Mouse (Mus musculus) CD8-positive naive resting alpha-beta T cell, adult 2 months (primary cell): Measurements from ENCODE around the gene Fbxl17.

Source experiments
- DNase-seq, 2 experiments: peaks; one replicate each; pipeline ENCODE4 v3.0.0; 2022; ENCODE audit warnings: low read depth in 2 of 2, low spot score in 2 of 2

The Fbxl17 gene

DNA sequence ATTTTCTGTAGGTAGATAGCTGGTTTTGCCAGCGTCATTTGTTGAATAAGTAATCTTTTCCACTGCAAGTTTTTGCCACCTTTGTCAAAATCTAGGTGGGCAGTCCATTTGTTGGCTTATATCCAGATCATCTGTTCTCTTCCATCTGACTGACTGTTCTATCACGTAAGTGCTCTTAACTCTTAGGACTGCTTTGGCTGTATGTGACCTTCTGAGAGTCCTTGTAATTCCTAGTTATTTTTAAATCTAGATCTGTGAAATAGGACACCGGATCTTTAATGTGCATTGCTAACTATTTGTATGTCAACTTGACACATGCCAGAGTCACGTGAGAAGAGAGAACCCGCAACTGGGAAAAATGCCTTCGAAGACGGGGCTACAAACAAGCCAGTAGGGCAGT, 37.3 kb downstream of the Fbxl17 start:
- no peak for DNase-seq

GRCm38 (mm10) chr17:63459712-63460495, 39.9 kb downstream of the Fbxl17 start:
- no peak for DNase-seq

- no peak for DNase-seq
Observed at GRCm38 (mm10) chr17:63458052-63458451, 41.8 kb downstream of the Fbxl17 start.

GRCm38 (mm10) chr17:63451311-63452006, 48.4 kb downstream of the Fbxl17 start:
- DNase-seq = no peak

DNA sequence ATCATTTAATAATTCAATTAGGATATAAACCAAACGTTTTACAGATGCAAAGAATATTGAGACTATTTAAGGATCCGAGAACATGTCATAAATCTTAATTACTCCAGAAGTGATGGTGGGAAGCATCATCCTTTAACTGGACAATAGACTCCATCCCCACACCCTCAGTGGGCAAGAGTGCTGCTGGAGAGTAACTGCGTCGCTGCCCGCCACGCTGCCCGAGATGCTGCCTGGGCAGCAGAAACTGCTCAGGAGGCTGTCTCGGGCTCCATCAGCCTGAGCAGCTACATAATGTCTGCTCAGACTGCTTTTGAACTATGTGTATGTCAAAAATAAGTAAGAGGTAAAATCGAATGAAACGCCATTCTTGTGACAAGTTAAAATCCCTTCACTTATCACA, 52.1 kb downstream of the Fbxl17 start:
- no peak for DNase-seq

DNA sequence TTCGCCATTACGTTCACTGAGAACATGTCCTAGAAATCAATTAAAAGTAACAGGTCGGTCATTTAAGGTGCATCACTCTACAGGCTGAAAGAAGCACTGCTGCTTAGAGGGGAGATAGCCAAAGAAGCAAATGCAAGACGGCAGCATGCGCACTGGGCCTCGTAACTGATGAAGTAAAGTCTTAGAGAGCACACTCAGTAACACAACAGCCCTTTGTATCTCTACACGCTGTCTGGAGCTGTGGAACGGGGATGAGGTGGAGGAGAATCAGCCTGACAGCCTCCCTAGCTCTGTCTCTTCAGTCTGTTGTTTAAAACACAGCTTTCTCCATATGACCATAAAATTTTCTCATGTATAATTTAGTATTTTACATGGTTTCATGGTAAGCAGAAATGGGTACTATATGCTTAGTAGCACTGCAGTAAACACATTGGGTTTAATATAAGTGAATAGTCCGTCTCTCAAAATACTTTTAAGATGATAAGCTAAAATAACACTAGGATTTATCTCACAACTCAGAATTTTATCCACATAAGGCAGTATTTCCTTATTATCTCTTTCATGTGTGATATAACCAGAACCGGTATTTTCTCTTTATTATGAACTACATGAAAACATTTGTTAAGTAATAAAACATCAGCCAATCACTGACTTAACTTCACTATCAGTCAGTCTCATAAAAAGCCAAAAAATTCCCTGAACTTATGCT, 52.7 kb downstream of the Fbxl17 start:
- no peak for DNase-seq

- no peak for DNase-seq
Observed at GRCm38 (mm10) chr17:63445212-63445611, 54.6 kb downstream of the Fbxl17 start.

GRCm38 (mm10) chr17:63437424-63437823, 62.4 kb downstream of the Fbxl17 start:
- no peak for DNase-seq

- no peak for DNase-seq
Observed at GRCm38 (mm10) chr17:63434081-63434480, 65.7 kb downstream of the Fbxl17 start.

DNA sequence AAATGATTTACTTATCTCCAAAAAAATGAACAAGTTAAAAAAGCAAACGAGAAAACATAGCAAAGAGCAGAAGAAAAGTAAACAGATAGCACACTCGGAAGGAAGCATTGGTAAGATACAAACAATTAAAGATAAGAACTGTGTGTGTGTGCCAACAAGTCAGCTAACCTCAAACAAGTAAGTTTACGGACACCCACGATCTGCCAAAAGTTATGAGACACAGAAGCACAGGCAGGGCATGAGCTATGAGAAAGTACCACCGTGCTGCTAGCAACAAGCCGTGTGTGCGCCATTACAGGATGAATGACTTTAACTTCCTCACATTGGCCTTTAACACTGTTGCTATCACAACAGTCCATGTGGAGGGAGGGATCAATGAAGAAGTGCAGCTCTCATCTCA, 68.2 kb downstream of the Fbxl17 start:
- no peak for DNase-seq

DNA sequence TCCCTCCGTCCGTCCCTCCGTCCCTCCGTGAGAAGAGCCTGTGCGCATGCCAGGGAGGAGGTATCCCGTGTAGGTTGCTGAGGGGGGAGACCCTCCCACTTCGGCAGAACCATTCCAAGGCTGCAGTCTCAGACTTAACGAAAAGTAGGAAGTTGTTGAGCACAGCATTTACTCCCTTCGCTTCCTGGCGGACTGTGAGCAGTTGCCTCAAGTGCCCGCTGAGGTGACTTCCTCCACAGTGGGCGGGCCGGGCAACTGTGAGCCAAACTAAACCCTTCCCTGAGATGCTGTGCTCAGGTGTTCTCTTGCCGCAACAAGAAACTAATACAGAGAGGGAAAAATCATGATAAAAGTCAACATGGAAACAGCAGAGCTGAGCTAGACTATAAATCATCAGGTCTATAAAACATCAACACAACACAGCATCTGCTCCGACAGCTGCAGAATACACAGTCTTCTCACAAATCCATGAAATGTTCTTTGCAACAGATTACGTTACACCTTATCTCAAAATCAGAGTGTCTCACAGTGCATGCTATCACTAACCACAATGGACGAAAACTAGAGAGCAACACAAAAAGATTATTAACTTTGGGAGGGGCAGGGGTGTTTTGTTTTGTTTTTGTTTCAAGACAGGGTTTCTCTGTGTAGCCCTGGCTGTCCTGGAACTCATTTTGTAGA, 69.3 kb downstream of the Fbxl17 start:
- DNase-seq = no peak

DNA sequence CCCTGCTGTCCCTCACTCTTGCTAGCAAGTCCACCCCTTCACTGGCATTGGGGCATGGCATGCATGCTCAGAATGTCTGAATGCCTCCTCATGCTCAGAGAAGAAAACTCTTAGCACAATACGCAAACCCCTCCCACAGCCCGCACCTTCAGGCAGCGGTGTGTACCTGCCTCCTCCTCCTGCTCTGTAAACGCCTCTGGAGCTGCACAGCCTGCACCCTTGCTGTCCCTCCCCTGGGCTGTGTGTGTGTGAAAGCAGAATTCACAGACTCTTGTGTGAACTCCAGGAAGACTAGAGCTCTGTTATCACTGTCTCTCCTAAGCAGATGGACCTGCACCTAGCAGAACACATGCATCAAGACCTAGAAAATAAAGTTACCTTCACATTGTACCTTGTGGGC, 76.0 kb downstream of the Fbxl17 start:
- no peak for DNase-seq

DNA sequence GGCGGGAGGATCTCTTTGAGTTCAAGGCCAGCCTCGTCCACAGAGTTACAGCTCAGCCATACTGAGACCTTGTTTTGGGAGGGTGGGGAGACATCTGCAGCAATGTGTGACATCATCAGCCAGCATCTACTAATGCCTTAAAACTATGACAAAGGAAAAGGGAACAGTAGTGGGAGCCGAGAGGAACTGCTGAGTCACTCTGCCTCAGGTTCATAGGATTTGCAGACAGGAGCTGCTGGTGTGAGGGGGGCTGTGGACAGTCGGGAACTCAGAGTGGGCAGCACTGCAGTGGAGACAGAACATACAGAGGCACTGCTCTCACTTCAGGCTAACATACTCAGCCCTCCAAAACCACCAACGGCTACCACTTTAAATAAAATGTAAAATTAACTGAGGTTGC, 77.1 kb downstream of the Fbxl17 start:
- DNase-seq = no peak

DNA sequence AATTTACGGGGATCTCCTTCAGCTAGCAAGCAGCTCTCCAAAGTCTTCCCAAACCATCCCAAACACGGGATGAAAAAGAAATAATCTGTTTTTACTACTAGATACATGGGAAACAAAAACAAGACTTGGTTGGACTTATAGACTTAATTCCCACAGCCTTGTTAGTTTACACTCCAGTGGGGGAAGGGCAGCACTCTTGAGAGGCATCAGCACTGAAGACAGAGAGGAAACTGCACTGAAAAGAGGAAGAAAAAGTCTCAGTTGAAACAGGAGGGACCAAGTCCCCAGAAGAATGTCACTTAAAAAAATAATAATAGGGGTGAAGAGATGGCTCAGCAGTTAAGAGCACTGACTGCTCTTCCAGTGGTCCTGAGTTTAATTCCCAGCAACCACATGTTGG, 78.0 kb downstream of the Fbxl17 start:
- no peak for DNase-seq

DNA sequence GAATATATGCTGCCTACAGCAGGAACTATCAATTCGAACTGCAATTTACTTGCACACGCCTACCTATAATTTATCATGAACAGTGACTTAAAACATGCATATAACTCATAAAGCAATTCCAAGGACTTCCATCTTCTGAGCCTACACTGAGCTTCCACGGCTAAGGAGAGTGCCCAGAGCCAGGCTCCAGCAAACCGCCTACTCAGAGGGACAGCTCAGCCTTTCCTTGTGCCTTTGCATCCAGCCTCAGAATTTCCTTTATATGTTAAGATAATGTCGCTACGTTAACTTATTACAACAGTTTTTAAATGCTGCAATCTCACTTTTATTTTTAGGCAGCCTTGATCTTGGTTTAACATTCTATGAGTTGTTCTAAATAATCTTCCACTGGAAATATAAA, 80.3 kb downstream of the Fbxl17 start:
- no peak for DNase-seq

DNA sequence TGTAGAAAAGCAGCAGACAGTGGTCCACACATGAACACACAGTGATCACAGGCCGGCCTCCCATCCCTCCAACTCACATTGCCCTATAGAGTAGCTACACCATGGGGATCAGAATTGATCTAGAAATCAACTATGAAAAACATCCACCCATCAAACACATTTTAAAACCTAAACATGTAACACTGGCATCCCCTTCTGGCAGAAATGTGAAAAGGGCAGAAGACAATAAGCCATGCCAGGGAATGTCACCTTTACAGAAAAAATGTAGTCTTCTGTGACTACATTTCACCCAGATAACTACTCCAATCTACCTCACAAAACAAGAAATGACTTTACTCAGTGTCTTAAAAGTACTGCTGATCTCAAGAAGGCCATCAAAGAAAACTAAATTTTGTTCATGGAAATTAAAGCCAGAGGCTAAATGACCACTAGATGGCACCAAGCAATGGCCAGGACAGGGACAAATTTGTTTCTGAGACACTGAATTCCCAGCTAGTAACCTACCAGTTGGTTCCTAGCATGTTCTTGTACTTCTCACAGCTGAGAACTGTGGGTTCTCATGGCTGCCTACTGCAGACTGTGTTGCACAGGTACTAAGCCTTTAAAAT, 85.7 kb downstream of the Fbxl17 start:
- DNase-seq = peak in 1 of 2 experiments; percentile 9

DNA sequence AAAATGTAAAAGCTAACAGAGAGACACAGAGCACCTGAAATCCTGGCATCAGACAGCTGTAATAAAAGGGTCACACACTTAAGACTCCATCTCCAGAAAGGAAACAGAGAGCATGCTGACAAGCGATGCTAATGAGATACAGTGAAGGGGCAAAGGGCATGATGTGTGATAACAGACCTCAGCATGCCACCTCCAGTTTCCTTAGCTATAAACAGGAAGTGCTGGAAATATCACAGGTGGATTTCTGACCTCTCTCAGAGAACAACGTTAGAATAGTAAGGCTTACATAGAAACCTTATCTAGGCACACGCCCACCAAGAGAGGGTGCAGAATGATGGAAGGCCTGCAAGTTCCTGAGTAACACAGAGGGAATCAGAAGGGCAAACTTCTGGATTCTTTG, 88.3 kb downstream of the Fbxl17 start:
- DNase-seq = no peak

- DNase-seq = no peak
Observed at GRCm38 (mm10) chr17:63410101-63410500, 89.7 kb downstream of the Fbxl17 start.

- DNase-seq = no peak
Observed at GRCm38 (mm10) chr17:63405955-63406354, 93.9 kb downstream of the Fbxl17 start.

- peak in 1 of 2 experiments; percentile 12 for DNase-seq
Observed at GRCm38 (mm10) chr17:63405471-63405870, 94.3 kb downstream of the Fbxl17 start.

GRCm38 (mm10) chr17:63404968-63405367, 94.8 kb downstream of the Fbxl17 start:
- DNase-seq = no peak
